Mouse (Mus musculus): Measurements from ENCODE around the gene Hcar1. TPM values are rescaled to one million over a fixed set of nuclear protein-coding genes. Genes with fewer than 3 reads are reported as not detected.
A peak's percentile ranks its signal among the peaks of the same experiment; 100 is the strongest.

Gene Hcar1
- not detected in 2 replicates for polyA plus RNA-seq (2016; fragmentation: Nextera tagmentation; extraction: Ambion mirVana)

DNA sequence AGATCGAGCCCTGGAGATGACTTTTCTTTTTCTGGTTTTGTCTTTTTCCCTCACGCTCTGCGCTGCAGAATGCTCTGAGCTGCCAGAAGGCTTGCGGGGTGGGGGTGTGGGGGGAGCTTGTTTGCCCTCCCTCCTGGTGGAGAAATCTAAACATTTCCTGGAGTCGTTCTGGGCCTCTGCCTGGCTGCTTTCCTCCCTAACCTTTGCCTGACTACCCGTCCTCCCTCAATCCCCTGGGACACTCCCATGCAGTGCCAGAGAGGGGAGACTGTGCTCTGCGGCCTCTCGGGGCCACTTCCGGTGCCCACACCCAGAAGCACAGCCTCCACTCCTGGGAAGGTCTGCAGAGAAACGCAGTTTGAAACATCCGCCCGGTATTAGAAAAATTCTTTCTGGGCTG is at the start of gene Hcar1:
TSS of gene Hcar1 (minus strand) at position 93 of the 400 bp plus-strand sequence.
- H3K27me3 ChIP-seq (replicated peaks) = no peaks in the 10 kb centered on the region
- no peaks in the 10 kb centered on the region for H3K36me3 ChIP-seq
- H3K4me1 ChIP-seq = no peaks in the 10 kb centered on the region
- no peak within 1 kb of the TSS for H3K4me2 ChIP-seq (replicated peaks)
- H3K27ac ChIP-seq = no peak within 1 kb of the TSS
- no peak within 1 kb of the TSS for H3K4me3 ChIP-seq
- 77% methylated on average over 12 of the region's 12 CpGs for WGBS
- no peaks in the 10 kb centered on the region for H3K9me3 ChIP-seq
- no peak within 1 kb of the TSS for H3K9ac ChIP-seq
- ATAC-seq (ENCODE audit: low FRiP score, low read depth) = no peak

DNA sequence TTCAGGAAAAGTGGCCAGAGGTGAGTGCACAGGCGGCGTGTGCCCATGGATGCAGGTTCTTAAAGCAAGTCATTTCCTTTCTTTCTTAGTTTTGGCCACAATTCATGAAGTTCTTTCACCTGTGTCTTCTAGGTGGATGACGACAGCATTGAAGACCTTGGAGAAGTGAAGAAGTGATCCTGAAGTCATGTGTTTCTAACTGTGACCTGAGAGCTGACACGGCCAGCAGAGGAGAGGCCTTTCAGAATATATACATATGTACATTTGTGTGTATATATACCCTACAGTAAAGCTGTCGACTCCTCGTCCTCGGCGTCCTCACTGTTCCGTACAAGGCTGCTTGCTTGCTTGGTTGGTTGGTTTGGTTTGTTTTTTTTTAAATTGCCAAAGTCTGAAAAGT is 47.3 kb upstream of the Hcar1 start, which contains the start of gene Gm43518:
TSS of gene Gm43518 (plus strand) at position 301 of the 400 bp plus-strand sequence.
- Histone ChIP-seq H3K4me1 (no peaks in the 10 kb centered on the region), H3K9me3 (no peaks in the 10 kb centered on the region), H3K9ac (no peak within 1 kb of the TSS), H3K36me3 (peaks cover 64% of the 10 kb centered on the region), H3K4me3 (no peak within 1 kb of the TSS), H3K27me3 (replicated peaks) (no peaks in the 10 kb centered on the region), H3K4me2 (replicated peaks) (no peak within 1 kb of the TSS), H3K27ac (no peak within 1 kb of the TSS)
- ATAC-seq (ENCODE audit: low FRiP score, low read depth) = no peak
- 96% methylated on average over 9 of the region's 9 CpGs for WGBS

DNA sequence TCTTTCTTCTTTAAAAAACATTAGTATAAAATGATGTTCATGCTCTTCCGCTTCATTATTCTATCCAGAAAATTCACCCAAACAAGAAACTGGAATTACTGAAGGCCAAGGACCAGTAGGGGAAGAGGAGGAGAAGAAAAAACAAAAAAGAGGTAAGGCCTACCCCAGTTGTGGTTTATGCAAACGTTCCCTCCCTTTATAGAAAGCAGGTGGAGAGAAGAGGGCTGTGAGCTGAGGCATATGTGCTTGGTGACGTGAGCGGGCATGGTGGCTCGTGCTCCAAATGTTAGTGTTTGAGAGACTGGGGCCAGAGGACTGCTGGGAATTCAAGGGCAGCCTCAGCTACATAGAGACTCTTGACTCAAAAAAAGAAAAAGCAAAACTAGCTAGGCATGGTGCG is 42.3 kb upstream of the Hcar1 start:
- peaks cover 88% of the 10 kb centered on the region for H3K36me3 ChIP-seq
- H3K9ac ChIP-seq = no peak overlapping the region
- H3K27me3 ChIP-seq (replicated peaks) = no peaks in the 10 kb centered on the region
- no peak overlapping the region for H3K4me3 ChIP-seq
- H3K27ac ChIP-seq = no peak overlapping the region
- no peaks in the 10 kb centered on the region for H3K9me3 ChIP-seq
- ATAC-seq (ENCODE audit: low FRiP score, low read depth) = no peak
- 92% methylated on average over 6 of the region's 6 CpGs for WGBS
- H3K4me1 ChIP-seq = no peaks in the 10 kb centered on the region
- H3K4me2 ChIP-seq (replicated peaks) = no peak overlapping the region

DNA sequence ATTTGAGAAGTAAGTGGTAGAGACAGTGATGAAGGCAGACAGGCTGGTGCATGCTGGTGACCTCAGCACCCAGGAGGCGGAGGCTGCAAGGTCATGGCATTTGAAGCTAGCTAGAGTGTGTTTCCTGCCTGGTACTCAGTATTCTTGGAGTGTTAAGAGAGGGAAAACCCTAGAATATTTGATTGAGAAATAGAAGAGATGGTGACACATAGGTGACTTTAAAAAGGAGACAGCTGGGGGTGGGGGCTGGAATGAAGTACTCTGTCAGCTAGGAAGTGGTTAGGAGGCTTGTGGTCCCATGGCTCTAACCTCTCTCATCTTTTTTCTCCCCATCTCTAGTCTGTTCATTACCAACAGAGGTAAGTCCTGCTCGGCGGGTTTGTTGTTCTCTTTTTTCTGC is 35.0 kb upstream of the Hcar1 start:
- WGBS = 96% methylated on average over 3 of the region's 3 CpGs
- Histone ChIP-seq H3K4me1 (no peaks in the 10 kb centered on the region), H3K27me3 (replicated peaks) (no peaks in the 10 kb centered on the region), H3K9ac (no peak overlapping the region), H3K9me3 (no peaks in the 10 kb centered on the region), H3K4me3 (no peak overlapping the region), H3K36me3 (peaks cover 79% of the 10 kb centered on the region), H3K4me2 (replicated peaks) (no peak overlapping the region), H3K27ac (no peak overlapping the region)
- no peak for ATAC-seq (ENCODE audit: low FRiP score, low read depth)

DNA sequence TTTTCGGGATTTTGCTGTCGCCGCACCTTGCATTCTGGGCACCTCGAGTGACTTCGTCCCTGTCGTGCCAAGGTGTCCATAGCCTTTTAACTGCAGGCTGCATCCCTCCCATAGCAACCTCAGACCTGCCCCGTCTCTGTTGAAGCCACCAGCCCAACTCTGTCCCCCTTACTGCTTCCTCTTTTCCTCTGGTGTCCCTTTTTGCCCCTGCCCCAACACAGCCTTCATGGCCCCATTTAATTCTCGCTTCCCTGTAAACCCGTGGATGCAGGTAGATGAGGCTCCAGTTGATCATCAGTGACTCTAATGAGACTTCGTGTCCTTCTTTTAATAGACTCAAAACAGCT is 27.8 kb upstream of the Hcar1 start:
- Histone ChIP-seq H3K4me3 (peak overlapping the region; percentile 73), H3K4me1 (peaks cover 19% of the 10 kb centered on the region), H3K9me3 (no peaks in the 10 kb centered on the region), H3K4me2 (replicated peaks) (peak overlapping the region; percentile 88), H3K27ac (no peak overlapping the region), H3K9ac (peak overlapping the region; percentile 97), H3K36me3 (peaks cover 41% of the 10 kb centered on the region), H3K27me3 (replicated peaks) (no peaks in the 10 kb centered on the region)
- no peak; the same call in 1 of the 2 replicates for ATAC-seq (ENCODE audit: low FRiP score, low read depth)
- WGBS = 5% methylated on average over 10 of the region's 10 CpGs

DNA sequence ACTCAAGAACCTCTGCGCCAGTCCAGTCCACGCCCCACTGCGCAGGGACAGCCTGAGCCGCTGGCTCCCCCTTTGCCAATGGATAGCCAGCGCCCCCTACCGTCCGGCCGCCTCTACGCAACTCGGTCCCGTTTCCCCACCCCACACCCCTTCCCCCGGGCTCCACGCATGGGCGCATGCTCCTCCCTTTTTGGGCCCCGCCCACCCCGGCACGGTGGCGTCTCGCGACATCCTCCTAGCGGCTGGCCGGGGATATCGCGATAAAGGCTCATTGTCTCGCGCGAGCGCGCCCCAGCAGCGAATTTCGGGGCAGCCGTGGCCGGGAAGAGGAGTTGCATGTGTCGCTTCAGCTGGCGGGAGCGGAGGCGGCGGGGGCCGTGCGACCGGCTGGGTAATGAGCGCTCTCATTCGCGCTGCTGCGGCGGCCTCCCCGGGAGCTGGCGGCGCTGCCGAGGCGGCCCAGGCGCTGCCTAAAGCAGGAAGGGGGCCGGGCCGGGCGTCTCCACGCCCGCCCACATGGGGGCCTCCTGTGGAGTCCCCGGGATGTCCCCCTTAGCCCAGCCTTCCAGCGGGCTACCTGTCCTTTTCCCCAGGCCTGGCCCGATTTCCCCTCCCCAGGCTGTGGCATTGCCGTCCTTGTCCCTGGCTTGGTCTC is 27.3 kb upstream of the Hcar1 start, which contains the start of gene Denr:
TSS of gene Denr (plus strand) at position 200 of the 655 bp plus-strand sequence.
- H3K9me3 ChIP-seq = no peaks in the 10 kb centered on the region
- peak within 1 kb of the TSS; percentile 97 for H3K9ac ChIP-seq
- peak; percentile 93 for ATAC-seq (ENCODE audit: low FRiP score, low read depth)
- H3K4me1 ChIP-seq = peaks cover 19% of the 10 kb centered on the region
- peak within 1 kb of the TSS; percentile 29; the same call in 1 of the 2 replicates for H3K27ac ChIP-seq
- H3K27me3 ChIP-seq (replicated peaks) = no peaks in the 10 kb centered on the region
- H3K4me3 ChIP-seq = peak within 1 kb of the TSS; percentile 73
- peaks cover 37% of the 10 kb centered on the region for H3K36me3 ChIP-seq
- H3K4me2 ChIP-seq (replicated peaks) = peak within 1 kb of the TSS; percentile 88
- under 1% methylated on average over 56 of the region's 61 CpGs for WGBS

DNA sequence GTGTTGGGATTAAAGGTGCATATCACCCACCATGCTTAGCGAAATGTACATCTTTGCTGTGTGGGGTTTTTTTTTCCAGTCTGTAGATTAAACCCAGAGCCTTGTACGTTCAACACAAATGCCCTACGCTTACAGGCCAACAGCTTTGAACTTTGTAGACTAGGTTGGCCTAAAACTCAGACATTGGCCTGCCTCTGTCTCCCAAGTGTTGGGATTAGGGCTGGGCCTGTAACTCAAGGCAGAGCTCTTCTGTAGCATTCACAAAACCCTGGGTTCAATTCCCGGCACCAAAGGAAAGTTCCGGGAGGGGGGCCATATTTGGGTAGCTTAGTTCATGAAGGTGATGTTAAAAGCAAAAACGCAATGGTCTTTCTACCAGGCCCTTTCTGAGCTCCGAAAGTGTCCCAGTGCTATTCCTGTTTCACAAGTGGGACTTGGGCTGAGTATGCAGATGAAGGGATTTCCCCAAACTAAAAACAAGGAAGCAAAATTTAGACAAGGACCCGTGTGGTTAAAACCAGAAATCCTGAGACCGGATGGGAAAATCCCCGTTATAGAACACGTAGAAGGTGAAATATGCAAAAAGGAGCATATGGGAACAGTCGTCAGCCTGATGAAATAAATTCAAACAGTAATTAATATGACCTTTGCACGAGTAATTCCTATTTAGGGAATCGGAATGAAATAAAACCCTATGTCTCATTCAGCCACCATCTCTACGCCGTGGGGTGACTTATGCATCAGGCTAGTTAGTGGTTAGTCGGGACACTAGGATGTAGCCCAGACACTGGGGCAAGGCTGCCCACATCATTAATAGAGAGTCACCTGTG is 26.5 kb upstream of the Hcar1 start:
- peak overlapping the region; percentile 73; the same call in 1 of the 2 replicates for H3K4me3 ChIP-seq
- no peak for ATAC-seq (ENCODE audit: low FRiP score, low read depth)
- H3K4me2 ChIP-seq (replicated peaks) = peak overlapping the region; percentile 88
- peaks cover 30% of the 10 kb centered on the region for H3K36me3 ChIP-seq
- 76% methylated on average over 17 of the region's 17 CpGs for WGBS
- no peaks in the 10 kb centered on the region for H3K9me3 ChIP-seq
- no peak overlapping the region; the same call in 1 of the 2 replicates for H3K9ac ChIP-seq
- H3K27me3 ChIP-seq (replicated peaks) = no peaks in the 10 kb centered on the region
- peaks cover 19% of the 10 kb centered on the region for H3K4me1 ChIP-seq
- H3K27ac ChIP-seq = no peak overlapping the region

DNA sequence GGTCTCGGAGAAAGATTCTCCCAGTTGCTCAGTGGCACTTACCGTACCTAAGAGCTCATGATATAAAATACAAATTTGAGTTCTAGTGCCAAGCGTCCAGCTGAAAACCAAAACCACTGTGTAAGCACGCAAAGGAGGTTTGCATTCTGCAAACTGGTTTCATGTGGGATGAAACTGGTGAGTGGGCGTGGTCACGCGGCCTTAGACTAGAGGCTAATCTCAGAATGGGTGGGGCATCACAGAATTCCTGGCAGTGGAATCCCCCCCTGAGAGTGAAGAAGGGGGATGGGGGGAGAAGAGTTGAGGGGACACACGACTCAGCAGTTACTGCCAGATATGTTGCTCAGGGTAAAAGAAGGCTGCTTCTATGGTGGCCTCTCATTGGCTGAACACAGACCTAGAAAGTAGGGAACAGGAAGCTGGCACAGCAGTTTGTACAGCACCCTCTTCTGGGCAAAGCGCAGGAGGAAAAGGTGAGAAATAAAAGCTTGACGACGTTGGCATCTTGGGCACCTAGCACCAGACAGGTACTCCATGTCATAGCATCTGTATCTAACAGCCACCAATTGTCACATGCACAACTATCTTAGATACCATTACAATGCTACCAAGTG is 24.3 kb upstream of the Hcar1 start:
- Histone ChIP-seq H3K9ac (no peak overlapping the region), H3K27ac (no peak overlapping the region), H3K27me3 (replicated peaks) (no peaks in the 10 kb centered on the region), H3K9me3 (no peaks in the 10 kb centered on the region), H3K4me3 (no peak overlapping the region), H3K36me3 (peaks cover 10% of the 10 kb centered on the region), H3K4me1 (peaks cover 17% of the 10 kb centered on the region), H3K4me2 (replicated peaks) (no peak overlapping the region)
- WGBS = 74% methylated on average over 11 of the region's 11 CpGs
- ATAC-seq (ENCODE audit: low FRiP score, low read depth) = no peak

DNA sequence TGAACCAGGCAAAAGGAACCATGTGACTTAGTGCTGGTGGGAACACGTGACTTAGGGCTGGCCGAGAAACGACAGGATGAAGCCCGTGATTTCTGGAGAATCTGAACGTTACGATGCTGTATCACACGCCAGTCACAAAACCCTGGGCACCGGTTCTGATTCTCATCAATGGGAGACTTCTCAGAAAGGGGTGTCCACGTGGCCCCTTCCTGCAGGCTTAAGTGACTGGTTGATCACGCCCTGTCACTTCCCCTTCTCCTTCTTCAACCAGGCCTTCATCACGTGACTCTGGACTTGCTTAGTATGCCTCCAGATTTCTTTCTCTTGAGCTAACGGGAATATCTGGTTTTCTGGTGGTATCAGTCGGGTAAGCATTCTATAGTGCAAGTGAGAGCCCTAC is 17.5 kb upstream of the Hcar1 start:
- WGBS = 84% methylated on average over 13 of the region's 13 CpGs

DNA sequence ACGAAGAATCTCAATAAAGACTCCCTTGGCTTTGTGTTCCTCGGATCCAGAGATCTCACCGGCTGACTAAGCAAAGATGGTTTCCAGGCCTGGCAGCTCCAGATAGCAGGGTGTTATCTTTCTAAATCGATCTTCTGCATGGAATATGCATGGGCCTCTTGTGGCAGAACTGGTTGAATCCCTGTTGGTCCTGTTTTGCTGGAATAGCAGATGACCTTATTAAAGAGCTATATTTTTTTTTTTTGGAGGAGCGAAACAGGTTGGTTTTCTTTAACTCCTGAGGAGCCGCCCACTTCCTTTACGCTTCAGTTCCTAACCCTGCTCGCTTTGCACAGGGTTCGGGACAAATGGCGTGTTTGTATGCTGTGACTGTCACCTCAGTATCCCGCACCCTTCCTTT is 16.6 kb upstream of the Hcar1 start:
- no peaks in the 10 kb centered on the region for H3K4me1 ChIP-seq
- H3K9me3 ChIP-seq = no peaks in the 10 kb centered on the region
- no peaks in the 10 kb centered on the region for H3K27me3 ChIP-seq (replicated peaks)
- 90% methylated on average over 11 of the region's 11 CpGs for WGBS
- H3K9ac ChIP-seq = no peak overlapping the region
- ATAC-seq (ENCODE audit: low FRiP score, low read depth) = no peak
- H3K4me3 ChIP-seq = no peak overlapping the region
- no peaks in the 10 kb centered on the region for H3K36me3 ChIP-seq
- H3K4me2 ChIP-seq (replicated peaks) = no peak overlapping the region
- H3K27ac ChIP-seq = no peak overlapping the region

More for the DNA sequence above, 17.5 kb upstream of the Hcar1 start:
- H3K4me1 ChIP-seq = no peaks in the 10 kb centered on the region
- H3K9ac ChIP-seq = no peak overlapping the region
- no peaks in the 10 kb centered on the region for H3K9me3 ChIP-seq
- H3K4me3 ChIP-seq = no peak overlapping the region
- no peak overlapping the region for H3K4me2 ChIP-seq (replicated peaks)
- H3K27ac ChIP-seq = no peak overlapping the region
- ATAC-seq (ENCODE audit: low FRiP score, low read depth) = no peak
- H3K36me3 ChIP-seq = no peaks in the 10 kb centered on the region
- no peaks in the 10 kb centered on the region for H3K27me3 ChIP-seq (replicated peaks)

DNA sequence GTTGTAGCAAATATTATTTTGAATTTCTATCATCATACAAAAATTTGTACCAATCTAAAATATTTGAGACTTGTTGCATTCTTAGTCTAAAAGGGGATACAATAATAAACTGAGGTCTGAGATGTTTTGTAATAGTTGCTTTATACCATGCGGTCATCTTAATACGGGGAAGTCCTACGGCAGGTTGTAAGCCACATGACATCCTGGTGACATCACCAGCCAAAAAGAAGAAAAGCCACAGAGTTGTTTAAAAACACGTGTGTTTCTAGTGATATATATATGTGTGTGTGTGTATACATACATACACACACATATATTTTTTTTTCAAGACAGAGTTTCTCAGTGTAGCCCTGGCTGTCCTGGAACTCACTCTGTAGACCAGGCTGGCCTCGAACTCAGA is 13.7 kb upstream of the Hcar1 start:
- H3K27ac ChIP-seq = no peak overlapping the region
- no peaks in the 10 kb centered on the region for H3K27me3 ChIP-seq (replicated peaks)
- no peaks in the 10 kb centered on the region for H3K4me1 ChIP-seq
- WGBS = 95% methylated on average over 5 of the region's 5 CpGs
- ATAC-seq (ENCODE audit: low FRiP score, low read depth) = no peak
- no peaks in the 10 kb centered on the region for H3K36me3 ChIP-seq
- no peak overlapping the region for H3K9ac ChIP-seq
- no peak overlapping the region for H3K4me3 ChIP-seq
- no peaks in the 10 kb centered on the region for H3K9me3 ChIP-seq
- H3K4me2 ChIP-seq (replicated peaks) = no peak overlapping the region

DNA sequence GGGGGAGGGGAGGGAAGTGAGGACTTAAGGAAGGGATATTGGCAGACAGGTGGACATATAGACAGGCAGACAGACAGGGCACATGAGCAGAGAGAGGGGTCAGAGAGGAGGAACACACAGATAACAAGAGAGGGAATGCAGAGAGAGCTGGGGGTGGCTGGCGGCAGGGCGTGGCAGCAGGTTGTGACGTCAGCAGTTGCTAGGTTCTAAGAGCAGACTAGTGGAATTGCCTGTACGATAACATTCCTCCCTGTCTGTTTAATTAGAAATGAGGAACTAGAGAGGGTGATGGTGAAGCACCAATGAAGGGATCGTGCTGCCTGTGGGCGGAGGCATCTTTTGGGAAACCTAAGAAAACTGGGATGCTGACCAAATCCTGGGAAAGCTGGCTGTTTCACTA is 11.8 kb upstream of the Hcar1 start:
- no peaks in the 10 kb centered on the region for H3K27me3 ChIP-seq (replicated peaks)
- H3K9ac ChIP-seq = no peak overlapping the region
- no peak for ATAC-seq (ENCODE audit: low FRiP score, low read depth)
- 54% methylated on average over 6 of the region's 6 CpGs for WGBS
- H3K4me1 ChIP-seq = no peaks in the 10 kb centered on the region
- no peak overlapping the region for H3K4me2 ChIP-seq (replicated peaks)
- no peak overlapping the region for H3K4me3 ChIP-seq
- H3K27ac ChIP-seq = no peak overlapping the region
- no peaks in the 10 kb centered on the region for H3K9me3 ChIP-seq
- H3K36me3 ChIP-seq = no peaks in the 10 kb centered on the region
